Mouse (Mus musculus) embryonic facial prominence, embryonic 15.5 days (tissue): ENCODE measurements at regions not wholly inside any gene's neighbourhood (a gene's known extent, or its start where the extent isn't known, plus 50 kb on each side); places are given as distances from the start of the nearest gene placed in this dataset.

Source experiments
- ATAC-seq: fragments of 200-750 bp; cut with Nextera tagmentation; 2 replicates; pipeline ENCODE4 v1.8.0; 2017; ENCODE audit warnings: low read depth, moderate TSS enrichment; ENCODE audit not compliant: insufficient number of reproducible peaks, low FRiP score, low TSS enrichment
- H3K27ac ChIP-seq: fragments of 300-500 bp; sonication (generic); replicated peaks from 2 replicates; pipeline ENCODE4 v1.5.1; 2015; ENCODE audit warnings: mild to moderate bottlenecking, inconsistent platforms
- H3K27me3 ChIP-seq: fragments of 300-500 bp; sonication (generic); 2 replicates; pipeline ENCODE4 v1.6.1; 2015; ENCODE audit warnings: inconsistent platforms
- H3K36me3 ChIP-seq: fragments of 300-500 bp; sonication (generic); 2 replicates; pipeline ENCODE4 v1.6.1; 2015; ENCODE audit warnings: mild to moderate bottlenecking, inconsistent platforms
- H3K4me1 ChIP-seq: fragments of 300-500 bp; sonication (generic); 2 replicates; pipeline ENCODE4 v1.6.1; 2015; ENCODE audit warnings: inconsistent platforms
- H3K4me2 ChIP-seq: fragments of 300-500 bp; sonication (generic); replicated peaks from 2 replicates; pipeline ENCODE4 v1.6.1; 2015; ENCODE audit warnings: mild to moderate bottlenecking, inconsistent platforms
- H3K4me3 ChIP-seq: fragments of 300-500 bp; sonication (generic); replicated peaks from 2 replicates; pipeline ENCODE4 v1.5.1; 2015; ENCODE audit warnings: mild to moderate bottlenecking, inconsistent platforms
- H3K9ac ChIP-seq: fragments of 300-500 bp; sonication (generic); 2 replicates; pipeline ENCODE4 v1.6.1; 2015; ENCODE audit warnings: inconsistent platforms
- H3K9me3 ChIP-seq: fragments of 300-500 bp; sonication (generic); replicated peaks from 2 replicates; pipeline ENCODE4 v1.6.1; 2016; ENCODE audit warnings: inconsistent platforms
- WGBS: fragments of 180-500 bp; shearing (Covaris S2); methylation state at CpG from one replicate; pipeline ENCODE4 v1.1.7; 2015; 5-methylcytosine and 5-hydroxymethylcytosine counted together

DNA sequence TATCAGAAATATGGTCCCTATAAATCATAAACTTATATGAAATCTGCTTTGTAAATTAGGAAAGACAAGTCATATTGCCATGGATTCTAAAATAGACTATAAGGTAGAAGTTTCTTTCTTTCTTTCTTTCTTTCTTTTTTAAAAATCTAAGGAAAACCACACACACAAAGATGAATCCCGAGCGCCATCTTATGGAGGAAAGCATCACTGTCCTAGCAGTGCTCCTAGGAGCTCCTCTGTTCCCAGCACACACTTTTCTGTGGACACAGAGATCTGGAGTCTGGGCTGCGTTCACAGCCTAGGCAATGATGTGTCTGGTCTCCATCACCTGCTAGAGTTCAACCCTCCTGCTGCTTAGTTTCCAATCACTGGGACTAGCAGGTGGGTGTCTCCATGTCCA lies 65.2 kb upstream of the Slc22a22 start:
- Histone ChIP-seq H3K4me3 (no peak overlapping the region), H3K27me3 (no peaks in the 10 kb centered on the region), H3K4me2 (no peak overlapping the region), H3K27ac (no peak overlapping the region), H3K9me3 (no peaks in the 10 kb centered on the region), H3K4me1 (no peaks in the 10 kb centered on the region), H3K9ac (no peak overlapping the region), H3K36me3 (no peaks in the 10 kb centered on the region)
- ATAC-seq = no peak
- 19% methylated on average over 3 of the region's 3 CpGs for WGBS

DNA sequence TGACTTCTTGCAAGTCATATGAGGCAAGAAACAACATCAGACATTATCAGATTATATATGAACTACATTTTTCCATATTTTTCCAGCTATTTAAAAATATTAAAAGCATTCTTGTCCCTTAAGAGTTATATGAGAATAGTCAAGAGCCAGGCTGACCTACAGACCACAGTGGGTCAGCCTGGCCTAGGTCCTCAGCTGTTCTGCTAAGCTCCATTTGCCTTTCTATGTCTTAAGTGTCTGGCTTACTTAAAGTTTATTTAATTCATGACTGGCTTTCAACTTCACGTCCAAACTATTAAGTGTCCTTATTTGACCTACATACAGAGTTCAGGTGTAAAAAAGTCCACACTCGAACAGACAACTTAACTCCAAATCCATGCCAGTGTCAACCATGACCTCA lies 58.1 kb upstream of the Slc22a22 start:
- WGBS = 68% methylated on average over 2 of the region's 2 CpGs
- no peak for ATAC-seq

More for the DNA sequence above, 58.1 kb upstream of the Slc22a22 start:
- H3K27ac ChIP-seq = no peak overlapping the region
- H3K36me3 ChIP-seq = no peaks in the 10 kb centered on the region
- no peaks in the 10 kb centered on the region for H3K4me1 ChIP-seq
- H3K4me3 ChIP-seq = no peak overlapping the region
- H3K9me3 ChIP-seq = no peaks in the 10 kb centered on the region
- no peaks in the 10 kb centered on the region for H3K27me3 ChIP-seq
- no peak overlapping the region for H3K9ac ChIP-seq
- no peak overlapping the region for H3K4me2 ChIP-seq
